ENCODE assay signal across 20 mouse cellular contexts in genomic region chr10:71369466-71369865, GRCm38 (mm10). TPM values are rescaled to one million over a fixed set of nuclear protein-coding genes. Genes with fewer than 3 reads are reported as not detected.
DNase-seq lines count a peak whose midpoint lies in the region; ATAC-seq and TF ChIP-seq lines count a peak whose summit lies in the region.
"Had no signal": no experiment of that assay in that cellular context is flagged by ENCODE, and none has a peak within 500 bp of the region (broad histone marks: within the 10 kb centered on the region; RNA-seq: fewer than 3 reads in every experiment).

No protein-coding gene starts in this region.

- no peak for TF ChIP-seq CTCF in Patski (IDR thresholded peaks at IDR 0.05)
- TF ChIP-seq CTCF in liver, postnatal 0 days (IDR thresholded peaks at IDR 0.05; ENCODE audit: low read depth) = no peak

- no peak for TF ChIP-seq EP300 in liver, postnatal 0 days (IDR thresholded peaks at IDR 0.05; ENCODE audit: low read depth)

- no peak overlapping the region for H3K9ac ChIP-seq in liver, postnatal 0 days (replicated peaks)
- H3K9ac ChIP-seq: embryonic facial prominence, embryonic 15.5 days; forebrain, embryonic 12.5 days; hindbrain, embryonic 14.5 days had no signal

- WGBS in liver, postnatal 0 days (ENCODE audit: insufficient replicate concordance) = 29% methylated on average over 3 of the region's 3 CpGs

- H3K4me3 ChIP-seq in liver, postnatal 0 days (ENCODE audit: low read depth, low read length) = no peak overlapping the region
- H3K4me3 ChIP-seq: embryonic facial prominence, embryonic 15.5 days; forebrain, embryonic 12.5 days; megakaryocyte, embryonic 14.5 days had no signal

- H3K27me3 ChIP-seq in Patski = no peaks in the 10 kb centered on the region
- H3K27me3 ChIP-seq in liver, postnatal 0 days (ENCODE audit: insufficient read depth, low read length) = no peaks in the 10 kb centered on the region
- H3K27me3 ChIP-seq: embryonic facial prominence, embryonic 15.5 days; forebrain, embryonic 12.5 days; megakaryocyte, embryonic 14.5 days had no signal

- H3K27ac ChIP-seq in liver, postnatal 0 days (ENCODE audit: low read depth) = 0 out of 2 replicates have a peak overlapping the region, but pooled peaks have one; percentile 19
- H3K27ac ChIP-seq: embryonic facial prominence, embryonic 15.5 days; forebrain, embryonic 12.5 days; hindbrain, embryonic 14.5 days had no signal

- POLR2A ChIA-PET in Patski (lab: Charles Lee) = no interaction called here

- peaks cover 46% of the 10 kb centered on the region for H3K36me3 ChIP-seq in liver, postnatal 0 days (replicated peaks; ENCODE audit: insufficient read depth, low read length)

- H3K4me2 ChIP-seq in liver, postnatal 0 days (ENCODE audit: low read depth, low read length) = no peak overlapping the region
- H3K4me2 ChIP-seq: embryonic facial prominence, embryonic 15.5 days; forebrain, embryonic 12.5 days; heart, embryonic 11.5 days; hindbrain, embryonic 14.5 days had no signal

- DNase-seq in Patski (ENCODE audit: low read depth, low spot score) = no peak
- peak; percentile 82 for DNase-seq in fat pad, adult 2 months (ENCODE audit: extremely low read depth, low read depth, low spot score)
- peak; percentile 29 for DNase-seq in liver, postnatal 0 days
- DNase-seq in thymus, postnatal 4 days = no peak
- DNase-seq in frontal cortex, postnatal 14 days (ENCODE audit: low spot score in 2 of 2) = no peak
- DNase-seq in frontal cortex, postnatal 25 days (ENCODE audit: low spot score in 2 of 2) = no peak
- DNase-seq: cerebellum, adult 9-11 months; gastrocnemius, postnatal 36 days; heart, postnatal 14 days; kidney, adult 11 months; kidney, postnatal 10 days; layer of hippocampus, adult 9-11 months; right cerebral cortex, postnatal 4 days; thymus, adult 2 months had no signal

- in situ Hi-C loops in Patski (cut with MboI; ENCODE audit: low pct_unique_long_range_greater_than_20kb) = loop anchor here (25.0 kb wide), 1 partner anchor 232 kb away; no protein-coding TSS in a partner anchor

- peaks cover 7% of the 10 kb centered on the region; the same call in 1 of the 2 replicates for H3K4me1 ChIP-seq in liver, postnatal 0 days (ENCODE audit: insufficient read depth)
- H3K4me1 ChIP-seq: embryonic facial prominence, embryonic 15.5 days; forebrain, embryonic 12.5 days had no signal

- CTCF ChIA-PET in Patski (lab: Charles Lee) = interaction anchor here (0.7 to 3.1 kb wide), 3 partner anchors 9 to 43 kb away, joined by 3 to 13 read pairs (median 3); no protein-coding TSS in a partner anchor

- no peaks in the 10 kb centered on the region for H3K9me3 ChIP-seq in liver, postnatal 0 days (ENCODE audit: low read length)
- H3K9me3 ChIP-seq: embryonic facial prominence, embryonic 15.5 days; forebrain, embryonic 12.5 days; megakaryocyte, embryonic 14.5 days had no signal

- peak; percentile 16 for ATAC-seq in Patski
- ATAC-seq in liver, postnatal 0 days = peak; percentile 78
- ATAC-seq in monocyte, adult 5-6 weeks (replicated peaks; ENCODE audit: insufficient number of reproducible peaks, low FRiP score, low TSS enrichment, poor library complexity, severe bottlenecking) = peak; percentile 91

RNA-seq across cellular contexts. Expression of gene Ipmk, which starts 21.9 kb away (rescaled TPM):
- 73.9 TPM for polyA plus RNA-seq in Patski (2021)
- polyA plus RNA-seq in liver, postnatal 0 days (2015; fragmentation: Nextera tagmentation; extraction: Ambion mirVana) = 9.4 and 10.9 TPM in 2 replicates
- 30.9 to 36.9 TPM (median 31.1 TPM) in 3 replicates for total RNA-seq in monocyte, adult 5-6 weeks (2017)

RNA-seq across cellular contexts. Expression of gene Cisd1, which starts 24.7 kb away (rescaled TPM):
- polyA plus RNA-seq in Patski (2021) = 137 TPM
- polyA plus RNA-seq in liver, postnatal 0 days (2015; fragmentation: Nextera tagmentation; extraction: Ambion mirVana) = 261 and 297 TPM in 2 replicates
- 7.3 to 9.7 TPM (median 9.0 TPM) in 3 replicates for total RNA-seq in monocyte, adult 5-6 weeks (2017)

Comparison
In these comparisons a context has a peak if more than half of its experiments do, and no peak if none do; other contexts are left out.
1. ATAC-seq: peak in every context shown above with its lines; median percentile 91 in monocyte, adult 5-6 weeks; 78 in liver, postnatal 0 days; 16 in Patski.
2. DNase-seq: peak in fat pad, adult 2 months (single experiment) and liver, postnatal 0 days (single experiment); none in Patski (single experiment), thymus, postnatal 4 days (single experiment), frontal cortex, postnatal 14 days (0 of 2) and frontal cortex, postnatal 25 days (0 of 2).